Mouse (Mus musculus) CD4-positive, CD25-positive, alpha-beta regulatory T cell, adult 9 weeks (primary cell): ENCODE results near the gene Ptprj. TPM values are rescaled to one million over a fixed set of nuclear protein-coding genes. Genes with fewer than 3 reads are reported as not detected.

Source experiments
- polyA plus RNA-seq: library from polyadenylated mRNA; unstranded; fragments of 100-300 nt; shearing (Covaris generic); gene quantifications from one replicate; pipeline ENCODE4 v1.2.1, GENCODE M21; 2017

Ptprj gene
- polyA plus RNA-seq, result 1.9 TPM

DNA sequence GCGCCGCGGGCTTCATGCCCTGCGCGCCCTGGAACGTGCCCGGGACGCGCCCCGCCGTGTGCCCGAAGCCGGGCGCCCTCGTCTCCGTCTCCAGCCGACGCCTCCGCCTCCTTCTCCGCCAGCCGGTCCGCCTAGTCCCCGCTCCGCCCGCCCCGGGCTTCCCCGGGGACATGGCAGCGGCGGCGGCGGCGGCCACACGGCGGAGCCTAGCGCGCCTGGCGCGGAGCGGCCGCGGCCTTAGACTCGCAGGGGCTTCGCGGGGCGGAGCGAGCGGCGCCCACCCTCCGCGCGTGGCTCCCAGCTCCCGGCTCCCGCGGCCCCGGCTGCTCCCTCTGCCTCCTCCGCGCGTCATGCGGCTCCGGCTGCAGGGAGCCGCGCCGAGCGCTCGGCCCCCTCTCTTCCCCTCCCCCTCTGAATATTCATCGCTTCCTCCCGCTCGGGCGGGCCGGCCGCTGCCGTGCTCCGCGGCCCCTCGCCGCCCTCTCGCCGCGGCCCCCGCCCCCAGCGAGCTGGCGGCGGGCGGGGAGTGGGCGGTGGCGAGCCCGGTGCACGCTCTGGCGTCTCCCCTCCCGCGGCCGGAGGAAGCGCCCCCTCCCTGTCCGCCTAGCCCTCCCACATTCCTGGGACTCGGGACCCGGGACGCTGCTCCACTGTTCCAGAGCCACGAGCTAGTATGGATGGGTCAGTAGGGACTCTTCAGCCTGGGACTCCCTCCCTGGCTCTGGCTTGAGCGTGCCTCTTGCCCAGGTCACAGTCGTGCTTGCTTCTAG lies at the start of gene Ptprj:
Ptprj (minus strand) TSS at position 412 of the 770 bp plus-strand sequence.

DNA sequence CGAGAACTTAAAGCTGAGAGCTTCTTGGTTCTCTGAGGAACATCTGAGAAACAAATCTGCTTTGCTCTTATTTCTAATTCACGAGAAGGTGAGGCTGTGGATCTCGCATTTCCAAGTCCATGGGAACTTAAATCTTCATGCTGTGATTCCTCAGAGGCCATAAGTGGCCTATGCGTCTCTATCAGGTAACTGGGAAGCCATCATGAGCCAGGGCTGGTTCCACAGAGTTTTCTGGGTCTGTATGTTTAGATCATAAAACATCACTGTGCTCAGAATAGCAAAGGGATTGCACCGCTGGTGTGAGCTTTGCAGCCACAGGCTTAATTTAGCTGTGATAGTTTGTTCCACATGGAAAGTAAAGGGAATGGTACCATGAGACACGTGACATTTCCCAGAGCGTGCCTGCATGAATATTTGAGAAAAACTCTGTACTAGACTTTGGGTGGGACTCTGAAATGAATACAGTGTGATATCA lies 181.8 kb downstream of the Ptprj start, which contains the start of gene Olfr1274-ps:
Olfr1274-ps (plus strand) TSS at position 51 of the 475 bp plus-strand sequence.

Other genes starting within 250 kb of the Ptprj start
- not detected for gene Olfr1274-ps, start 182.0 kb downstream of the Ptprj start, polyA plus RNA-seq
- 55.9 TPM for gene Nup160, start 96.6 kb upstream of the Ptprj start, polyA plus RNA-seq
- gene Fnbp4, start 164.7 kb upstream of the Ptprj start, polyA plus RNA-seq, result 60.9 TPM
- gene Agbl2, start 202.1 kb upstream of the Ptprj start, polyA plus RNA-seq, result not detected